Mouse (Mus musculus) cerebellum, adult 2 months (tissue): Measurements from ENCODE around the gene Gm10840. TPM values are rescaled to one million over a fixed set of nuclear protein-coding genes. Genes with fewer than 3 reads are reported as not detected.

ENCODE experiments used
- DNase-seq, 2 experiments: peaks; one replicate each; pipeline ENCODE4 v3.0.0; 2021
- H3K27ac ChIP-seq: fragments of 200-500 bp; 2 replicates; pipeline ENCODE4 v1.5.1; 2012; ENCODE audit warnings: low read length, control low read depth, inconsistent platforms; ENCODE audit not compliant: insufficient read depth
- H3K27me3 ChIP-seq: fragments of 200-500 bp; 2 replicates; pipeline ENCODE4 v1.6.1; 2012; ENCODE audit warnings: inconsistent platforms, mild to moderate bottlenecking, low read length, moderate library complexity; ENCODE audit not compliant: control insufficient read depth, insufficient read depth
- H3K4me1 ChIP-seq: fragments of 200-500 bp; 2 replicates; pipeline ENCODE4 v1.6.1; 2011; ENCODE audit warnings: low read length; ENCODE audit not compliant: control insufficient read depth, insufficient read depth
- H3K4me3 ChIP-seq: fragments of 200-500 bp; replicated peaks from 2 replicates; pipeline ENCODE3; 2011; ENCODE audit warnings: mild to moderate bottlenecking, low read depth, low read length, control low read depth; ENCODE audit not compliant: insufficient read depth
- CTCF ChIP-seq: fragments of 200-500 bp; IDR thresholded peaks from 2 replicates; pipeline ENCODE4 v1.5.1; 2011; ENCODE audit warnings: low read depth, mild to moderate bottlenecking, control low read depth, low read length, moderate library complexity, borderline replicate concordance; ENCODE audit not compliant: insufficient read depth
- POLR2A ChIP-seq: fragments of 200-500 bp; IDR thresholded peaks from 2 replicates; pipeline ENCODE4 v1.6.1; 2011; ENCODE audit warnings: low read length, control low read depth, borderline replicate concordance; ENCODE audit not compliant: insufficient read depth
- WGBS: fragments of 180-500 bp; shearing (Covaris S2); methylation state at CpG from one replicate; pipeline ENCODE4 v1.1.7; 2018; 5-methylcytosine and 5-hydroxymethylcytosine counted together
- polyA plus RNA-seq: library from polyadenylated mRNA; depleted of rRNA; stranded (reverse); fragments of >200 nt; gene quantifications from 2 replicates; pipeline ENCODE4 v1.2.3, GENCODE M21; 2012

Gene Gm10840
- polyA plus RNA-seq, 1 experiment, result not detected

DNA sequence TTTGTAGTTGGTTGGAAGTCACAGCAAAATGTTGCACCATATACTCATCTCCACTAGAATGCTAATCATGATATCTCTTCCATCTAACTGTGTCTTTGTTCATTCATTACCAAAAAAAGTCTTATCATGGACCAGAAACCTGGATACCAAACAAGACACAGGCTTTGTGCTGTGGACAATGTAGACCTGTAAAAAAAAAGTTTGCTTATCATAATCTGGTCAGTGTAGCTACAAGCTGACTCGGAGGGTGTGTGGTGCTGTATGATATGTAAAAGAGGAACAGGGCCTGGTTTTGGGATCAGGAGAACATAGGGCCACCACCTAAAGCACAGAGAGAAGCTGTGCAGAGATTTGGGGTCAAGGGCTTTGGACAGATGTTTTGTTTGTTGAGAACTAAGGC is 31.2 kb upstream of the Gm10840 start:
- Histone ChIP-seq H3K27ac (no peak overlapping the region), H3K27me3 (no peaks in the 10 kb centered on the region), H3K4me1 (peaks cover 4% of the 10 kb centered on the region; the same call in 1 of the 2 replicates), H3K4me3 (no peak overlapping the region)
- DNase-seq, result no peak
- no peak for TF ChIP-seq CTCF
- no peak for TF ChIP-seq POLR2A
- WGBS, result 93% methylated on average over 1 of the region's 1 CpGs

DNA sequence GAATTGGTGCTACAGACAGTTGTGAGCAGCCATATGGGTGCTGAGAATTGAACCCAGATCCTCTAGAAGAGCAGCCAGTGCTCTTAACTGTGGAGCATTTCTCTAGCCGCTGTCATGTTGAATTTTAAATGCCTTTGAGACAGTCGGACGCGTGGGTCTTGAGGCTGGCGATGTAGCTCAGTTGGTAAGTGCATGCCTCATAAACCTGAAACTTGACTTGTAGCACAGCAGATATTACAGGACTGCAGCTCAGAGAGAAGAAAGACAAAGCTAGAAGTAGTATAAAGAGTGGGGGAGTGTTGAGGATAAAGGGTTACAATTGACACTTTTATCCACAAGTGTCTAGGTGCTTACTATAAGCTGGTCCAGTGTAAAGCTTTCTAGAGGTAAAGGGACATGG is 28.1 kb upstream of the Gm10840 start:
- Histone ChIP-seq H3K4me3 (no peak overlapping the region), H3K4me1 (peaks cover 8% of the 10 kb centered on the region; the same call in 1 of the 2 replicates), H3K27ac (no peak overlapping the region), H3K27me3 (no peaks in the 10 kb centered on the region)
- no peak for DNase-seq
- 87% methylated on average over 5 of the region's 5 CpGs for WGBS
- TF ChIP-seq CTCF, result no peak
- TF ChIP-seq POLR2A, result no peak

DNA sequence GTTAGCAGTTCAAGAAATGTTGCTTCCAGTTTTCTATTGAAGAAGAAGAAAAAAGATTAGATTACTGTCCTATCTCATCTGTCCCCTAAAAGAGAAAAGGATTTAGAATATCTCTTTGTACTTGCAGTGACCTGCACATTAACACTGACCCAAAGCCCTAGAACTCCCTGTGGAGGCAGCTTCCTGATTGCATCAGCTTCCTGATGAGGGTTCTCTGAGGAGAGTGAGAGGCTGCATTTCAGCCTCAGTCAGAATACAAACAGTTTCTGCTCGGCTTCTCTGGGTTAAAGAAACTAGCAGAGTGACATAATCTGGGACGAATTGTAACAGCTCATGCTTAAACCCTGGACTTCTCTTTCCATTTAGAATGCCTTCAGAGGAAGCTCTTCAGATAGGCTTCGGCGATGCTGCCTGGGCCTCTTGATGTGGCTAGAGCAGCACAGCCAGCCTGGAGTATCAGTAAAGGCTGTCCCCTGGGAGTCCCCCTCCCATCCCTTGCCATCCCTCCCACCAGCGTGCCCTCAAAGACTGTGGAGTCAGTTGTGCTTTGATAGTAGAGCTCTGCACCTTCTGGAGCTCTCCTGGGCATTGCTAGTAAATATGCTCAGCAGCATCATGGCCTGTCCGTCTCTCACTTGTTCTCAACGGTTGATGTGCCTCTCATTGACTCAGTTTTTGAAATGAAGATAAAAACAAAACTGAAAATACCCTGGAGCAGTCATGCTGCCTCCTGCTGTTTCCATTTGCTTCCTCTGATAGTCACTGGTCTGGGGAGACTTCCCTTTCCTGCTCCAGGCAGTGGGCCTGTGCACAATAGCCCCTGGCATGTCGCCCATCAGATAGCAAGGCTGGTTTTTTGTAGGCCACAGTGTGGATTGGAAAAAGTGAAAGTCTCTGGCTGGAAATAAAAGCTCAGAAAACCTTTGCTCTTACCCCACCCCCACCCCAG is 25.8 kb upstream of the Gm10840 start:
- WGBS, result 17% methylated on average over 8 of the region's 8 CpGs
- Histone ChIP-seq H3K4me1 (peaks cover 8% of the 10 kb centered on the region; the same call in 1 of the 2 replicates), H3K4me3 (no peak overlapping the region), H3K27me3 (no peaks in the 10 kb centered on the region), H3K27ac (peak overlapping the region; percentile 58)
- TF ChIP-seq POLR2A (no peak), CTCF (no peak)
- peak; percentile 59 to 69 for DNase-seq

DNA sequence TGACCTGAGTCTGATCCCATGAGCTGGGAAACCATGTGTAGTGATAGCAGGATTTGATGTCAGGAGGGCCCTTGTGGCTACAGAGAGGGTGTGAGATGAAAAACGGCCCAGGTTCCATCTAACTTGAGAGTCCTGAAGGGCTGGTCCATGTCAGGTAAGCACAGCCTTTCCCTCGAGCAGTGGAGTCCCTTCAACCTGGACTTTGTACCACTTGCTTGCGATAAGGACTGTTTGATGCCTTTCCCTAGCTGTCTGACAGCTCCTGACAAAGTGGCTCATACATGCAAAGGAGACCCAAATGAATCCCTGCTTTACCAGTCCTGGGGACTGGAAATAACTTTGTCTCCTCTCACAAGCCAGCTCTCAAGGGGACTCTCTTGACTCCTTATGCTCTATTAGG is 9.4 kb upstream of the Gm10840 start:
- peaks cover 13% of the 10 kb centered on the region for H3K4me1 ChIP-seq
- no peaks in the 10 kb centered on the region for H3K27me3 ChIP-seq
- no peak overlapping the region for H3K4me3 ChIP-seq
- 95% methylated on average over 3 of the region's 3 CpGs for WGBS
- H3K27ac ChIP-seq, result peak overlapping the region; percentile 34
- DNase-seq, result no peak
- no peak for TF ChIP-seq POLR2A
- no peak for TF ChIP-seq CTCF

DNA sequence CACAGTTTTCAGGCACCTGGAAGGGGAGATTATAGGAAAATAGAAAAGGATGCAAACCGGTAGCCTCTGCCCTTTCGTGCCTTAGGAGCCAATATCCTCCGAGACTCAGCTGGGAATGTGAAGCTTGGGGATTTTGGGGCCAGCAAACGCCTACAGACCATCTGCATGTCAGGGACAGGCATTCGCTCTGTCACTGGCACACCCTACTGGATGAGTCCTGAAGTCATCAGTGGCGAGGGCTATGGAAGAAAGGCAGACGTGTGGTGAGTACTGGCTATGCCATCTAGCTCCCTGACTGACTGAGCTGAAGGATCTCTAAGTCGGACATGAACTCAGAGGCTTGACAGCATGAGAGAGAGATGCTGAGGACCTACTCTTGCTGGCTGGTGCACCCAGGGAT is 8.5 kb upstream of the Gm10840 start:
- DNase-seq, result peak in 1 of 2 experiments; percentile 68
- peaks cover 14% of the 10 kb centered on the region for H3K4me1 ChIP-seq
- no peaks in the 10 kb centered on the region for H3K27me3 ChIP-seq
- WGBS, result 13% methylated on average over 8 of the region's 8 CpGs
- no peak overlapping the region for H3K4me3 ChIP-seq
- TF ChIP-seq CTCF, result peak; percentile 51; the same call in 1 of the 2 replicates
- TF ChIP-seq POLR2A, result no peak
- peak overlapping the region; percentile 66 for H3K27ac ChIP-seq

DNA sequence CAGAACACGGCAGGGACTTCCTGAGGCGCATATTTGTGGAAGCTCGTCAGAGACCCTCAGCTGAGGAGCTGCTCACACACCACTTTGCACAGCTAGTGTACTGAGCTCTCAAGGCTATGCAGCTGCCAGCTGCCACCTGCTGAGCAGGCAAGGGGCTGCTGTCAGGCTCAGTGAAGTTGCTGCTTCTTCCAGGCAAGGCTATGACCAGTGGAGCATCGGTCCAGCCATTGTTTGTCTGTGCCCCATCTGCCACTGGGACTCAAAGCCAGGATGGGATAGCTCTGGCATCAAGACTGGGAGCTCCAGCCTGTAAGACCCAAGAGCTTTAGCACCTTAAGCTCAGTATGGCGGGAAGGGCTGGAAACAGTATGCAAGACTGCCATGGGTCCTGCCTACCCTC is 6.6 kb upstream of the Gm10840 start:
- TF ChIP-seq CTCF, result no peak
- no peak for TF ChIP-seq POLR2A
- Histone ChIP-seq H3K4me3 (no peak overlapping the region), H3K27me3 (no peaks in the 10 kb centered on the region), H3K4me1 (peaks cover 25% of the 10 kb centered on the region), H3K27ac (no peak overlapping the region)
- DNase-seq, result no peak
- 21% methylated on average over 5 of the region's 5 CpGs for WGBS

DNA sequence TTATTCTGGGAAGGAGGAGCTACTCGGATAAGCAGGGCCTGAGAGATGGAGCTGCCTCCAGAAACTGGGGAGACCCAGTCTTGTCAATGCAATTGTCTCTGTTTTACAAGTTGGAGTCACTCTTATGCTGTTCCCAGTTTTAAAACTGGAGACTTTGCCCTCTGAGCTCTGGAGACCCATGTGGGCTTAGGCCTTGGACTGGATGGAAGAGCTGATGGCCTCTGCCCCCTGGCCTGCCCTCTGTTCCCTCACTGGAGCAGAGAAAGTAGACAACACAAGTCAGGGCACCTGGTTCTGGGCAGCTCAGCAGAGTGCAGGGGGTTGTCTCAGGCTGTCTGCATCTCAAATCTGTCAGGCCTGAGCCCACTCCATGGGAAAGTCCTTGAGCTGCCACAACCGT is 5.9 kb upstream of the Gm10840 start:
- no peak overlapping the region for H3K4me3 ChIP-seq
- H3K27ac ChIP-seq, result 0 out of 2 replicates have a peak overlapping the region, but pooled peaks have one; percentile 0
- no peaks in the 10 kb centered on the region for H3K27me3 ChIP-seq
- DNase-seq, result no peak
- no peak for TF ChIP-seq POLR2A
- no peak for TF ChIP-seq CTCF
- WGBS, result 35% methylated on average over 2 of the region's 2 CpGs
- H3K4me1 ChIP-seq, result peaks cover 27% of the 10 kb centered on the region

DNA sequence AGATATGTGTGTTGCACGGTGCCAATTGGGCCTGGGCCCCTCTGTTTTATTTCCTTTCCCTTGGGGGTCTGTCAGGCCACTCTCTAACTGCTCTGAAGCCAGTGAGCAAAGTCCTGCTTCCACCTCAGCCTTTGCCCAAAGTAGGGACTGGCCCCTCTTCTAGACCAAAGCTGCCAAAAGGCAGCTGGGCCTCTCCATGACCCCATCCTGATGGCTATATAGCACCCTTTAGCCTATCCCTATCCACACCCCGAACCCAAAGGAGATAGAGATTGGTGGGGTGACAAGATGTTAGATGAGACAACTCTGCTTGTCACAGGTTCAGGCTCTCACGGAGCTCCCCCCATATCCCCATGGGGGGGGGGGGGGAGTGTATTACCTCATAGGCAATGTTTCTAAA is 4.9 kb upstream of the Gm10840 start:
- TF ChIP-seq CTCF (no peak), POLR2A (no peak)
- Histone ChIP-seq H3K4me3 (no peak overlapping the region), H3K4me1 (peaks cover 28% of the 10 kb centered on the region), H3K27me3 (no peaks in the 10 kb centered on the region), H3K27ac (0 out of 2 replicates have a peak overlapping the region, but pooled peaks have one; percentile 33)
- DNase-seq, result no peak
- WGBS, result 13% methylated on average over 3 of the region's 3 CpGs
